In genomic region chr10:95146491-95146890, GRCm38 (mm10) we compare ENCODE assay signal across 8 mouse cellular contexts.
DNase-seq lines count a peak whose midpoint lies in the region; ATAC-seq and TF ChIP-seq lines count a peak whose summit lies in the region.

No protein-coding gene starts in this region.

- no peaks in the 10 kb centered on the region for H3K9me3 ChIP-seq in limb, embryonic 14.5 days (ENCODE audit: control insufficient read depth, low read length)
- H3K9me3 ChIP-seq in limb, embryonic 10.5 days (replicated peaks), result no peaks in the 10 kb centered on the region
- no peaks in the 10 kb centered on the region for H3K9me3 ChIP-seq in hindbrain, embryonic 14.5 days (ENCODE audit: control insufficient read depth, low read length)

- H3K4me3 ChIP-seq in limb, embryonic 14.5 days (replicated peaks; ENCODE audit: low read length), result no peak overlapping the region
- no peak overlapping the region for H3K4me3 ChIP-seq in limb, embryonic 10.5 days
- no peak overlapping the region for H3K4me3 ChIP-seq in hindbrain, embryonic 14.5 days (replicated peaks; ENCODE audit: low read length)

- DNase-seq in limb, embryonic 14.5 days (ENCODE audit: low spot score), result peak; percentile 55
- no peak for DNase-seq in limb, embryonic 10.5 days (ENCODE audit: low spot score)
- DNase-seq in adrenal gland, postnatal 25 days, result peak; percentile 19
- peak; percentile 57 to 62 for DNase-seq in heart, postnatal 36 days
- DNase-seq in lung, postnatal 10 days, result peak; percentile 79
- no peak for DNase-seq in yolk sac, embryonic 10.5 days (ENCODE audit: low spot score)
- DNase-seq in hindbrain, embryonic 14.5 days (ENCODE audit: low spot score), result no peak

- 45% methylated on average over 5 of the region's 5 CpGs for WGBS in limb, embryonic 14.5 days
- WGBS in limb, embryonic 10.5 days, result 67% methylated on average over 5 of the region's 5 CpGs
- WGBS in hindbrain, embryonic 14.5 days, result 60% methylated on average over 5 of the region's 5 CpGs

- ATAC-seq in limb, embryonic 14.5 days (ENCODE audit: low FRiP score, low read depth), result no peak
- no peak for ATAC-seq in cerebellum, adult (ENCODE audit: insufficient number of reproducible peaks, low FRiP score, low TSS enrichment)
- no peak for ATAC-seq in hindbrain, embryonic 14.5 days (ENCODE audit: low FRiP score)

- no peak overlapping the region for H3K4me2 ChIP-seq in limb, embryonic 14.5 days (replicated peaks; ENCODE audit: low read depth, low read length, severe bottlenecking)
- no peak overlapping the region for H3K4me2 ChIP-seq in hindbrain, embryonic 14.5 days (replicated peaks)

- intact Hi-C loops in heart, postnatal 36 days (cut with DNase I), result no loop called here

- no peak overlapping the region for H3K9ac ChIP-seq in limb, embryonic 14.5 days (ENCODE audit: low read depth, low read length, severe bottlenecking)
- H3K9ac ChIP-seq in hindbrain, embryonic 14.5 days, result no peak overlapping the region

- no peaks in the 10 kb centered on the region for H3K36me3 ChIP-seq in limb, embryonic 14.5 days (ENCODE audit: control insufficient read depth, insufficient read depth, low read length)
- H3K36me3 ChIP-seq in limb, embryonic 10.5 days, result no peaks in the 10 kb centered on the region
- H3K36me3 ChIP-seq in hindbrain, embryonic 14.5 days (replicated peaks; ENCODE audit: control insufficient read depth, insufficient read depth), result no peaks in the 10 kb centered on the region

- H3K27ac ChIP-seq in limb, embryonic 14.5 days (replicated peaks; ENCODE audit: low read depth, low read length), result no peak overlapping the region
- H3K27ac ChIP-seq in limb, embryonic 10.5 days, result no peak overlapping the region
- no peak overlapping the region for H3K27ac ChIP-seq in hindbrain, embryonic 14.5 days

- no peaks in the 10 kb centered on the region for H3K27me3 ChIP-seq in limb, embryonic 14.5 days (ENCODE audit: control insufficient read depth, insufficient read depth, low read length)
- H3K27me3 ChIP-seq in limb, embryonic 10.5 days (ENCODE audit: low read depth, poor library complexity, severe bottlenecking), result no peaks in the 10 kb centered on the region
- no peaks in the 10 kb centered on the region for H3K27me3 ChIP-seq in hindbrain, embryonic 14.5 days (ENCODE audit: control insufficient read depth, insufficient read depth, low read length)

- TF ChIP-seq POLR2A in limb, embryonic 14.5 days (IDR thresholded peaks at IDR 0.05; ENCODE audit: borderline replicate concordance, extremely low read depth, insufficient read depth, insufficient read length), result no peak

- H3K4me1 ChIP-seq in limb, embryonic 14.5 days (ENCODE audit: control insufficient read depth, insufficient read depth, low read length), result peaks cover 41% of the 10 kb centered on the region
- peaks cover 47% of the 10 kb centered on the region for H3K4me1 ChIP-seq in limb, embryonic 10.5 days
- peaks cover 30% of the 10 kb centered on the region for H3K4me1 ChIP-seq in hindbrain, embryonic 14.5 days (replicated peaks; ENCODE audit: control insufficient read depth, insufficient read depth, low read length)

Comparison
In these comparisons a context has a peak if more than half of its experiments do, and no peak if none do; other contexts are left out.
1. DNase-seq: peak in limb, embryonic 14.5 days (single experiment), adrenal gland, postnatal 25 days (single experiment), heart, postnatal 36 days (2 of 2) and lung, postnatal 10 days (single experiment); none in limb, embryonic 10.5 days (single experiment), yolk sac, embryonic 10.5 days (single experiment) and hindbrain, embryonic 14.5 days (single experiment).